Mouse (Mus musculus) bone marrow, adult 2 months (tissue): ENCODE results near the gene Nrip1. TPM values are rescaled to one million over a fixed set of nuclear protein-coding genes. Genes with fewer than 3 reads are reported as not detected.

Experiments
- H3K27ac ChIP-seq: fragments of 200-500 bp; 2 replicates; pipeline ENCODE4 v1.5.1; 2012; ENCODE audit warnings: low read depth, mild to moderate bottlenecking, control low read depth, inconsistent platforms, low read length; ENCODE audit not compliant: control insufficient read depth, poor library complexity, insufficient read depth
- H3K4me1 ChIP-seq: fragments of 200-500 bp; 2 replicates; pipeline ENCODE4 v1.6.1; 2011; ENCODE audit warnings: low read length; ENCODE audit not compliant: control insufficient read depth, insufficient read depth
- H3K4me3 ChIP-seq: fragments of 200-500 bp; replicated peaks from 2 replicates; pipeline ENCODE3; 2011; ENCODE audit warnings: mild to moderate bottlenecking, low read depth, low read length, control low read depth; ENCODE audit not compliant: control insufficient read depth
- CTCF ChIP-seq: fragments of 200-500 bp; IDR thresholded peaks from 2 replicates; pipeline ENCODE4 v1.5.1; 2011; ENCODE audit warnings: low read length, control low read depth; ENCODE audit not compliant: control insufficient read depth, insufficient read depth
- POLR2A ChIP-seq: fragments of 200-500 bp; IDR thresholded peaks from 2 replicates; pipeline ENCODE4 v1.6.1; 2011; ENCODE audit warnings: low read depth, mild to moderate bottlenecking, control low read depth, low read length, borderline replicate concordance; ENCODE audit not compliant: control insufficient read depth
- WGBS: fragments of 180-500 bp; shearing (Covaris S2); methylation state at CpG from one replicate; pipeline ENCODE4 v1.1.7; 2018; 5-methylcytosine and 5-hydroxymethylcytosine counted together
- polyA plus RNA-seq: library from polyadenylated mRNA; stranded (reverse); fragments of >200 nt; gene quantifications from 2 replicates; pipeline ENCODE4 v1.2.4, GENCODE M21; 2011; ENCODE audit warnings: low replicate concordance; ENCODE audit not compliant: missing spikeins, insufficient read depth, insufficient read length

Gene Nrip1
- polyA plus RNA-seq, 1 experiment: 6.7 TPM

GRCm38 (mm10) chr16:76358128-76358748 is 15.4 kb downstream of the Nrip1 start:
- WGBS: 87% methylated on average over 18 of the region's 18 CpGs
- no peak overlapping the region for H3K27ac ChIP-seq
- no peak overlapping the region for H3K4me3 ChIP-seq
- TF ChIP-seq CTCF (no peak), POLR2A (no peak)
- H3K4me1 ChIP-seq: no peaks in the 10 kb centered on the region; the same call in none of the 2 replicates

GRCm38 (mm10) chr16:76357155-76357554 is 16.5 kb downstream of the Nrip1 start:
- WGBS: 90% methylated on average over 12 of the region's 12 CpGs
- Histone ChIP-seq H3K27ac (no peak overlapping the region), H3K4me3 (no peak overlapping the region), H3K4me1 (no peaks in the 10 kb centered on the region; the same call in none of the 2 replicates)
- TF ChIP-seq POLR2A (no peak), CTCF (no peak)

DNA sequence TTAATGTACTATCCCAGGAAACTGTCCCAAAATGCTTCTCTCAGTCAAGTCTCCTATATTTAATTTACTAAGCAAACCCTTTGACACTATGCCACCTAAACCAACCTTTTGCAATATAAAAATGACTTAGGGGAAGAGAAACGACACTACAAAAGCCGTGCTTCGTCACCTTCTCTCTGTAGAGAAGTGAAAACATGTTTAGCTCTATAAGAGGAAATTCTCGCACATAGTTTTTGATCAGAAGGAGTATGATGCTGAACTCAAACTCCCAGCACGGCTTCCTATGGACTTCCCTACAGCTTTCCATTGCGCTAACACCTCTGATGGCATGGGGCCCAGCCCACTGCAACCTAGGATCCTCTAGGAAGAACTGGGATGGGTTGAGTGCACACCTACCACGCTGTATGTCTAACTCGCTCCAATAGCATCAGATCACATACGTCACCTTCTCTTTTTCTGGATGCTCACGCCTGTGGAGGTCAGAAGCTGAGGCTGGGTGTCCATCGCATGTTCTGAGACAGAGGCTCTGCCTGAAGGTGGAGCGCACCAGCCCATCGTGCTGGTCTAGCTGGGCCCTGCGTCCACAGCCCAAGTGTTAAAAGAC is 17.6 kb downstream of the Nrip1 start:
- no peak overlapping the region for H3K4me3 ChIP-seq
- WGBS: 74% methylated on average over 14 of the region's 14 CpGs
- H3K4me1 ChIP-seq: no peaks in the 10 kb centered on the region; the same call in none of the 2 replicates
- H3K27ac ChIP-seq: 0 out of 2 replicates have a peak overlapping the region, but pooled peaks have one; percentile 36
- no peak for TF ChIP-seq CTCF
- no peak for TF ChIP-seq POLR2A

GRCm38 (mm10) chr16:76355267-76355666 is 18.4 kb downstream of the Nrip1 start:
- H3K27ac ChIP-seq: no peak overlapping the region
- 27% methylated on average over 5 of the region's 5 CpGs for WGBS
- no peak overlapping the region for H3K4me3 ChIP-seq
- TF ChIP-seq POLR2A: no peak
- TF ChIP-seq CTCF: no peak
- H3K4me1 ChIP-seq: no peaks in the 10 kb centered on the region; the same call in none of the 2 replicates

GRCm38 (mm10) chr16:76354841-76355240 is 18.8 kb downstream of the Nrip1 start:
- TF ChIP-seq POLR2A (no peak), CTCF (no peak)
- H3K4me3 ChIP-seq: no peak overlapping the region
- 26% methylated on average over 3 of the region's 3 CpGs for WGBS
- H3K27ac ChIP-seq: no peak overlapping the region
- no peaks in the 10 kb centered on the region; the same call in none of the 2 replicates for H3K4me1 ChIP-seq

DNA sequence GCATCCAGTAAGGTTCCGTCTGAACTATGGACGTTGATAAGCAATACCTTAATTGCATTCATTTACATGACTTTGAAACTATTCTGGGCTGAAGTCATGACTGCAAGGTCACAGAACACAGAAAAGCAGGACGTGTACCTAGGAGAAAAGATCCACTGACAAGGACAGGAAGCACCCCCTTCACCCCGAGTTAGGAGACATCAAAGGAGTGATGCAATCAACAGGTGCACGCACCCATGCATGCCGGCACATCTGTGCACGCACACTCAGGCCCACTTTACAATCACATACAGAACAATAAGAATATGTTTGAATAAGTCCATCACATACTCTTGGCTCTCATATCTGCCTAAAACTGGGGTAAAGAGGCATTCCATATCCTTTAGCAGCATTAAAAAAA is 19.3 kb downstream of the Nrip1 start:
- WGBS: 65% methylated on average over 7 of the region's 7 CpGs
- TF ChIP-seq CTCF (no peak), POLR2A (no peak)
- Histone ChIP-seq H3K27ac (no peak overlapping the region), H3K4me3 (no peak overlapping the region), H3K4me1 (no peaks in the 10 kb centered on the region; the same call in none of the 2 replicates)

GRCm38 (mm10) chr16:76350922-76351321 is 22.7 kb downstream of the Nrip1 start:
- Histone ChIP-seq H3K27ac (no peak overlapping the region), H3K4me1 (no peaks in the 10 kb centered on the region; the same call in 1 of the 2 replicates), H3K4me3 (no peak overlapping the region)
- TF ChIP-seq CTCF (no peak), POLR2A (no peak)
- 85% methylated on average over 8 of the region's 8 CpGs for WGBS

- H3K4me1 ChIP-seq: no peaks in the 10 kb centered on the region; the same call in 1 of the 2 replicates
- TF ChIP-seq CTCF (no peak), POLR2A (no peak)
- 88% methylated on average over 11 of the region's 11 CpGs for WGBS
- H3K4me3 ChIP-seq: no peak overlapping the region
- H3K27ac ChIP-seq: no peak overlapping the region
Measured at GRCm38 (mm10) chr16:76349053-76349452, 24.6 kb downstream of the Nrip1 start.
